Mouse (Mus musculus) midbrain, embryonic 13.5 days (tissue): Measurements from ENCODE around the gene Coro1b. TPM values are rescaled to one million over a fixed set of nuclear protein-coding genes. Genes with fewer than 3 reads are reported as not detected.

Experiments used
- ATAC-seq: fragments of 200-750 bp; cut with Nextera tagmentation; 2 replicates; pipeline ENCODE4 v1.8.0; 2017; ENCODE audit warnings: mild to moderate bottlenecking, moderate TSS enrichment, moderate library complexity
- H3K27ac ChIP-seq: fragments of 300-500 bp; sonication (generic); 2 replicates; pipeline ENCODE4 v1.5.1; 2015; ENCODE audit warnings: inconsistent platforms, mild to moderate bottlenecking, moderate library complexity
- H3K27me3 ChIP-seq: fragments of 300-500 bp; sonication (generic); 2 replicates; pipeline ENCODE4 v1.6.1; 2015; ENCODE audit warnings: mild to moderate bottlenecking, inconsistent platforms
- H3K36me3 ChIP-seq: fragments of 300-500 bp; sonication (generic); 2 replicates; pipeline ENCODE4 v1.6.1; 2015; ENCODE audit warnings: mild to moderate bottlenecking, inconsistent platforms
- H3K4me1 ChIP-seq: fragments of 300-500 bp; sonication (generic); replicated peaks from 2 replicates; pipeline ENCODE4 v1.6.1; 2015; ENCODE audit warnings: inconsistent platforms
- H3K4me2 ChIP-seq: fragments of 300-500 bp; sonication (generic); replicated peaks from 2 replicates; pipeline ENCODE4 v1.6.1; 2015; ENCODE audit warnings: moderate library complexity, mild to moderate bottlenecking, inconsistent platforms
- H3K4me3 ChIP-seq: fragments of 300-500 bp; sonication (generic); replicated peaks from 2 replicates; pipeline ENCODE4 v1.5.1; 2015; ENCODE audit warnings: mild to moderate bottlenecking, inconsistent platforms
- H3K9ac ChIP-seq: fragments of 300-500 bp; sonication (generic); replicated peaks from 2 replicates; pipeline ENCODE4 v1.6.1; 2015; ENCODE audit warnings: mild to moderate bottlenecking, inconsistent platforms
- H3K9me3 ChIP-seq: fragments of 300-500 bp; sonication (generic); 2 replicates; pipeline ENCODE4 v1.6.1; 2016; ENCODE audit warnings: mild to moderate bottlenecking, inconsistent platforms
- WGBS: fragments of 180-500 bp; shearing (Covaris S2); methylation state at CpG from one replicate; pipeline ENCODE4 v1.1.7; 2015; 5-methylcytosine and 5-hydroxymethylcytosine counted together
- polyA plus RNA-seq: library from polyadenylated mRNA; unstranded; fragments of >200 nt; fragmentation: Nextera tagmentation; extraction: Ambion mirVana; gene quantifications from 2 replicates; pipeline ENCODE4 v1.2.1, GENCODE M21; 2015

Coro1b gene
- polyA plus RNA-seq, 1 experiment from 2014 or later, result 127 TPM

GRCm38 (mm10) chr19:4154437-4155222 is 6.2 kb downstream of the Coro1b start:
- Histone ChIP-seq H3K4me1 (peaks cover 16% of the 10 kb centered on the region), H3K9ac (no peak overlapping the region), H3K4me3 (no peak overlapping the region), H3K27ac (no peak overlapping the region), H3K4me2 (no peak overlapping the region), H3K9me3 (no peaks in the 10 kb centered on the region), H3K36me3 (peaks cover 84% of the 10 kb centered on the region), H3K27me3 (no peaks in the 10 kb centered on the region)
- no peak for ATAC-seq
- 85% methylated on average over 13 of the region's 13 CpGs for WGBS

- H3K9ac ChIP-seq, result peak overlapping the region; percentile 37; the same call in 1 of the 2 replicates
- no peak for ATAC-seq
- no peaks in the 10 kb centered on the region for H3K9me3 ChIP-seq
- peaks cover 83% of the 10 kb centered on the region for H3K36me3 ChIP-seq
- H3K4me2 ChIP-seq, result no peak overlapping the region
- 68% methylated on average over 6 of the region's 6 CpGs for WGBS
- H3K27me3 ChIP-seq, result no peaks in the 10 kb centered on the region
- no peak overlapping the region for H3K4me3 ChIP-seq
- peak overlapping the region; percentile 19; the same call in 1 of the 2 replicates for H3K27ac ChIP-seq
- peaks cover 8% of the 10 kb centered on the region; the same call in 1 of the 2 replicates for H3K4me1 ChIP-seq
These were observed 7.0 kb downstream of the Coro1b start for GRCm38 (mm10) chr19:4155223-4156072.

GRCm38 (mm10) chr19:4156073-4156579 is 7.7 kb downstream of the Coro1b start:
- peaks cover 83% of the 10 kb centered on the region for H3K36me3 ChIP-seq
- H3K4me2 ChIP-seq, result no peak overlapping the region
- no peaks in the 10 kb centered on the region for H3K9me3 ChIP-seq
- H3K9ac ChIP-seq, result peak overlapping the region; percentile 37; the same call in 1 of the 2 replicates
- 67% methylated on average over 20 of the region's 20 CpGs for WGBS
- peak overlapping the region; percentile 19; the same call in 1 of the 2 replicates for H3K27ac ChIP-seq
- H3K4me3 ChIP-seq, result no peak overlapping the region
- H3K27me3 ChIP-seq, result no peaks in the 10 kb centered on the region
- no peak for ATAC-seq
- 0 out of 2 replicates have a peak, but pooled peaks cover 1% of the 10 kb centered on the region for H3K4me1 ChIP-seq

- Histone ChIP-seq H3K9ac (no peak overlapping the region), H3K9me3 (no peaks in the 10 kb centered on the region), H3K4me3 (no peak overlapping the region), H3K27me3 (no peaks in the 10 kb centered on the region), H3K27ac (no peak overlapping the region), H3K36me3 (peaks cover 82% of the 10 kb centered on the region), H3K4me2 (no peak overlapping the region), H3K4me1 (peaks cover 4% of the 10 kb centered on the region)
- ATAC-seq, result no peak
- WGBS, result 94% methylated on average over 12 of the region's 12 CpGs
These were observed 8.4 kb downstream of the Coro1b start for GRCm38 (mm10) chr19:4156771-4157170.

- peaks cover 20% of the 10 kb centered on the region for H3K4me1 ChIP-seq
- no peak overlapping the region for H3K4me3 ChIP-seq
- peaks cover 62% of the 10 kb centered on the region for H3K36me3 ChIP-seq
- no peak overlapping the region for H3K27ac ChIP-seq
- no peaks in the 10 kb centered on the region for H3K9me3 ChIP-seq
- no peak for ATAC-seq
- H3K9ac ChIP-seq, result no peak overlapping the region
- WGBS, result 97% methylated on average over 8 of the region's 8 CpGs
- H3K27me3 ChIP-seq, result no peaks in the 10 kb centered on the region
- H3K4me2 ChIP-seq, result no peak overlapping the region
These were observed 10.6 kb downstream of the Coro1b start for GRCm38 (mm10) chr19:4159049-4159448.

- peaks cover 20% of the 10 kb centered on the region for H3K4me1 ChIP-seq
- ATAC-seq, result peak; percentile 90
- H3K9me3 ChIP-seq, result no peaks in the 10 kb centered on the region
- WGBS, result 7% methylated on average over 42 of the region's 42 CpGs
- peak within 1 kb of the TSS; percentile 84 for H3K9ac ChIP-seq
- peaks cover 34% of the 10 kb centered on the region for H3K36me3 ChIP-seq
- H3K4me3 ChIP-seq, result peak within 1 kb of the TSS; percentile 68
- peak within 1 kb of the TSS; percentile 86 for H3K27ac ChIP-seq
- H3K27me3 ChIP-seq, result no peaks in the 10 kb centered on the region
- peak within 1 kb of the TSS; percentile 93 for H3K4me2 ChIP-seq
These were observed 14.5 kb downstream of the Coro1b start, which contains the start of gene Rps6kb2 for GRCm38 (mm10) chr19:4162646-4163542. Rps6kb2 (minus strand) TSS chr19:4163354.

- peaks cover 20% of the 10 kb centered on the region for H3K4me1 ChIP-seq
- peaks cover 28% of the 10 kb centered on the region for H3K36me3 ChIP-seq
- ATAC-seq, result peak; percentile 58
- WGBS, result 35% methylated on average over 4 of the region's 4 CpGs
- H3K27ac ChIP-seq, result peak overlapping the region; percentile 86
- H3K9ac ChIP-seq, result peak overlapping the region; percentile 62
- peak overlapping the region; percentile 93 for H3K4me2 ChIP-seq
- H3K4me3 ChIP-seq, result peak overlapping the region; percentile 68
- H3K9me3 ChIP-seq, result no peaks in the 10 kb centered on the region
- H3K27me3 ChIP-seq, result no peaks in the 10 kb centered on the region
These were observed 15.1 kb downstream of the Coro1b start for GRCm38 (mm10) chr19:4163543-4163887.

GRCm38 (mm10) chr19:4164100-4164499 is 15.7 kb downstream of the Coro1b start:
- no peaks in the 10 kb centered on the region for H3K27me3 ChIP-seq

GRCm38 (mm10) chr19:4164721-4165120 is 16.3 kb downstream of the Coro1b start:
- Histone ChIP-seq H3K4me1 (peaks cover 22% of the 10 kb centered on the region), H3K4me2 (no peak overlapping the region), H3K27ac (no peak overlapping the region), H3K27me3 (no peaks in the 10 kb centered on the region), H3K4me3 (no peak overlapping the region), H3K9ac (no peak overlapping the region), H3K9me3 (no peaks in the 10 kb centered on the region), H3K36me3 (peaks cover 16% of the 10 kb centered on the region)
- WGBS, result 83% methylated on average over 2 of the region's 2 CpGs
- ATAC-seq, result no peak

More at GRCm38 (mm10) chr19:4164100-4164499, 15.7 kb downstream of the Coro1b start:
- peaks cover 20% of the 10 kb centered on the region for H3K4me1 ChIP-seq
- H3K4me3 ChIP-seq, result no peak overlapping the region; the same call in 1 of the 2 replicates
- no peak for ATAC-seq
- no peak overlapping the region for H3K9ac ChIP-seq
- 0 out of 2 replicates have a peak overlapping the region, but pooled peaks have one; percentile 2 for H3K27ac ChIP-seq
- no peaks in the 10 kb centered on the region for H3K9me3 ChIP-seq
- H3K4me2 ChIP-seq, result no peak overlapping the region
- peaks cover 22% of the 10 kb centered on the region for H3K36me3 ChIP-seq
- 83% methylated on average over 3 of the region's 3 CpGs for WGBS

- Histone ChIP-seq H3K4me3 (no peak overlapping the region), H3K36me3 (no peaks in the 10 kb centered on the region), H3K9me3 (no peaks in the 10 kb centered on the region), H3K27me3 (no peaks in the 10 kb centered on the region), H3K4me2 (no peak overlapping the region), H3K4me1 (peaks cover 24% of the 10 kb centered on the region), H3K27ac (no peak overlapping the region), H3K9ac (no peak overlapping the region)
- ATAC-seq, result no peak
- 85% methylated on average over 9 of the region's 9 CpGs for WGBS
These were observed 18.5 kb downstream of the Coro1b start for GRCm38 (mm10) chr19:4166678-4167476.
